Mouse (Mus musculus): ENCODE measurements around the gene Simc1. TPM values are rescaled to one million over a fixed set of nuclear protein-coding genes. Genes with fewer than 3 reads are reported as not detected.

Gene Simc1
- polyA plus RNA-seq, 1 experiment from 2014 or later: 1.5 TPM

DNA sequence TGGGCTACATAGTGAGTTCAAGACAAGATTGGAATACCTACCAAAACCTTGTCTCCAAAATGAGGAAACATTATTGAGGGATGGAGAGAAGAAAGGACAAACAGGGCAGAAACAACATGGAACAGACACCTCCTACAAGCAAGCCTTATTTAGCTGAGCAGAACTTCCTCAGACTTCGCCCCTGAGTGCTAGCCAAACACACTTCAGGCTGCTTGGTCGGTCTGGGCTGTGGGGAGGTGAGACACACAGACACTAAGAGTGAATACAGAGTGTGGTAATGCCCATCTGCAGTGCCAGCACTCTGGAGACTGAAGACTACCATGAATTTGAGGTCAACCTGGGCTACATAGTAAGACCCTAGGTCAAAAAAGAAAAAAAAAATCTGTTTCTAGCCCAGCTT is 56.1 kb downstream of the Simc1 start:
- H3K36me3 ChIP-seq (replicated peaks; ENCODE audit: insufficient read depth, low read length): peaks cover 65% of the 10 kb centered on the region
- no peak for ATAC-seq
- H3K27ac ChIP-seq (ENCODE audit: low read depth): no peak overlapping the region
- no peaks in the 10 kb centered on the region for H3K9me3 ChIP-seq (ENCODE audit: low read length)
- no peak overlapping the region for H3K4me3 ChIP-seq (ENCODE audit: low read depth, low read length)
- 75% methylated on average over 2 of the region's 2 CpGs for whole genome bisulfite sequencing (ENCODE audit: insufficient replicate concordance)
- no peak for DNase-seq
- TF ChIP-seq EP300 (IDR thresholded peaks at IDR 0.05; ENCODE audit: low read depth): no peak
- TF ChIP-seq CTCF (IDR thresholded peaks at IDR 0.05; ENCODE audit: low read depth): no peak
- no peak overlapping the region for H3K4me2 ChIP-seq (ENCODE audit: low read depth, low read length)
- 0 out of 2 replicates have a peak, but pooled peaks cover 12% of the 10 kb centered on the region for H3K4me1 ChIP-seq (ENCODE audit: insufficient read depth)
- no peaks in the 10 kb centered on the region for H3K27me3 ChIP-seq (ENCODE audit: insufficient read depth, low read length)
- H3K9ac ChIP-seq (replicated peaks): no peak overlapping the region

- TF ChIP-seq CTCF (IDR thresholded peaks at IDR 0.05; ENCODE audit: low read depth): no peak
- TF ChIP-seq EP300 (IDR thresholded peaks at IDR 0.05; ENCODE audit: low read depth): no peak
- peaks cover 14% of the 10 kb centered on the region for H3K4me1 ChIP-seq (ENCODE audit: insufficient read depth)
- ATAC-seq (no peak), DNase-seq (no peak)
- H3K9me3 ChIP-seq (ENCODE audit: low read length): no peaks in the 10 kb centered on the region
- no peak overlapping the region for H3K4me3 ChIP-seq (ENCODE audit: low read depth, low read length)
- H3K4me2 ChIP-seq (ENCODE audit: low read depth, low read length): no peak overlapping the region
- no peak overlapping the region for H3K27ac ChIP-seq (ENCODE audit: low read depth)
- no peaks in the 10 kb centered on the region for H3K27me3 ChIP-seq (ENCODE audit: insufficient read depth, low read length)
- H3K9ac ChIP-seq (replicated peaks): no peak overlapping the region
- WGBS (ENCODE audit: insufficient replicate concordance): 88% methylated on average over 7 of the region's 7 CpGs
- peaks cover 63% of the 10 kb centered on the region for H3K36me3 ChIP-seq (replicated peaks; ENCODE audit: insufficient read depth, low read length)
Observed at GRCm38 (mm10) chr13:54560608-54561007, 57.0 kb downstream of the Simc1 start.

DNA sequence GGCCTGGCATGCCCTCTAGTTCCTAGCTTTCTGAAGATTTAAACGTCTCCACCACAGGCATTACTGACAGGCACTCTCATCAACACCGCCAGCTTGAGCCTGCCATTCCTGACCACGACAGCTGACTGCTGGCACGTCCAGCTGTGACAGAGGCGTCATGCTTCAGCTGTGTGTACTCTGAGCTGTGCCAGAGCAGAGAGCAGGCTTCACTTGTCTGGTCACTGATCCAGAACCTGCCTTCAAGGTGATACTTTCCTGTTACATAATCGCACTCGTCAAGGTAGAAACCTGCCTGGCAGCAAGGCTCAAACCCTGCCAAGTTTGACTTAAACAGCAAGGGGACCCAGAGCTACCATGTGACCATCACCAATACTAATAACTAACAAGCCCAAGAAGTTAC is 59.0 kb downstream of the Simc1 start:
- Histone ChIP-seq H3K36me3 (replicated peaks; ENCODE audit: insufficient read depth, low read length) (peaks cover 47% of the 10 kb centered on the region), H3K4me2 (ENCODE audit: low read depth, low read length) (no peak overlapping the region), H3K27ac (ENCODE audit: low read depth) (no peak overlapping the region), H3K27me3 (ENCODE audit: insufficient read depth, low read length) (no peaks in the 10 kb centered on the region), H3K9ac (replicated peaks) (no peak overlapping the region), H3K4me1 (ENCODE audit: insufficient read depth) (peaks cover 19% of the 10 kb centered on the region), H3K9me3 (ENCODE audit: low read length) (no peaks in the 10 kb centered on the region), H3K4me3 (ENCODE audit: low read depth, low read length) (no peak overlapping the region)
- DNase-seq (no peak), ATAC-seq (no peak)
- TF ChIP-seq CTCF (IDR thresholded peaks at IDR 0.05; ENCODE audit: low read depth): no peak
- TF ChIP-seq EP300 (IDR thresholded peaks at IDR 0.05; ENCODE audit: low read depth): no peak
- 68% methylated on average over 7 of the region's 7 CpGs for WGBS (ENCODE audit: insufficient replicate concordance)

DNA sequence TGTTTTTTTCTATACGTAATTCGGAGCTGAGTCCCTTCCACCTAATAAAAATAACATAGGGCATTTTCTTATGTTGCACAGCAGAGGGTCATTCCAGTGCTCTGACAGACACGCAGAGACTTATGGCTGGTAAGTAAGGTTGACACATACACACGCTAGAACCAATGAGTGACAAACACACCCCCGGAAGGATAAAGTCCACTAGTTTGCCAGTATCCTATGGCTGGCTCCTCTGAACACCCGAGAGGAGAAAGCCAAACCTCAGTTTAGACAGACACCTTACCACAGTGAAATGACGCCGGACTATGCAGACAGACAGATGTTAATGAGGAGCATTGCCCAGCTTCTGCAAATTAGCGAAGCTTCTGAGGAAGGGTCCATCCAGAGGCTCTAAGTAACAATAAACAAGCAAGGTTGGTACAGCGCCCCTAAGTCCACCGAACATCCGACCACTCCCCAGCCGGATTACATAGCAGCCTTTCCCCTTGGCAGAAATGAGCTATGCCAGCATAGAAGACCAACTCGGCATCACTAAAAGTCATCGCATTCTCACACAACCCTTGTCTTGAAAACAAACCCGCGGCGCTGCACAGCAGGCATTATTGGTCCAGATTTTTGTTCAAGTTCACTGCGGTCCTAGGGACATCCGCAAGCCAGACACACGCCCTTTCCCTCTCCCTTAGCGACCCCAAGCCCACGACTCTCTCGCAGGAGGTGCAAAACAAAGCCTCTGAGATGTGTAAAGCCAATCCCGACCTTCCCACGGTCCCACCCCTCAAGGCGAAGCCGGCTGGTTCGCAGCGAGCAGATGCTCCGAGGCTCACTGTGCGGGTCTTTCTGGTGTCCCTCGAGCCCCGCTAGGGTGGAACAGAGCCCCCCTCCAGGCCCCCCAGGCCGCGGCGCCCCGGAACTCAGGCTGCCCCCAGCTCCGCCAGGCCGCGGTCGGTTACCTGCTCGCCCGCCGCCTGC is 60.9 kb downstream of the Simc1 start:
- peak overlapping the region; percentile 91 for H3K4me3 ChIP-seq (ENCODE audit: low read depth, low read length)
- H3K9me3 ChIP-seq (ENCODE audit: low read length): no peaks in the 10 kb centered on the region
- peak overlapping the region; percentile 90 for H3K27ac ChIP-seq (ENCODE audit: low read depth)
- peak overlapping the region; percentile 98 for H3K9ac ChIP-seq (replicated peaks)
- H3K4me2 ChIP-seq (ENCODE audit: low read depth, low read length): peak overlapping the region; percentile 90
- H3K4me1 ChIP-seq (ENCODE audit: insufficient read depth): peaks cover 22% of the 10 kb centered on the region
- no peaks in the 10 kb centered on the region for H3K27me3 ChIP-seq (ENCODE audit: insufficient read depth, low read length)
- peak; percentile 33 for DNase-seq
- WGBS (ENCODE audit: insufficient replicate concordance): 8% methylated on average over 45 of the region's 45 CpGs
- ATAC-seq: peak; percentile 59
- TF ChIP-seq CTCF (IDR thresholded peaks at IDR 0.05; ENCODE audit: low read depth) (no peak), EP300 (IDR thresholded peaks at IDR 0.05; ENCODE audit: low read depth) (peak; percentile 35; the same call in 1 of the 2 replicates)
- H3K36me3 ChIP-seq (replicated peaks; ENCODE audit: insufficient read depth, low read length): peaks cover 29% of the 10 kb centered on the region

DNA sequence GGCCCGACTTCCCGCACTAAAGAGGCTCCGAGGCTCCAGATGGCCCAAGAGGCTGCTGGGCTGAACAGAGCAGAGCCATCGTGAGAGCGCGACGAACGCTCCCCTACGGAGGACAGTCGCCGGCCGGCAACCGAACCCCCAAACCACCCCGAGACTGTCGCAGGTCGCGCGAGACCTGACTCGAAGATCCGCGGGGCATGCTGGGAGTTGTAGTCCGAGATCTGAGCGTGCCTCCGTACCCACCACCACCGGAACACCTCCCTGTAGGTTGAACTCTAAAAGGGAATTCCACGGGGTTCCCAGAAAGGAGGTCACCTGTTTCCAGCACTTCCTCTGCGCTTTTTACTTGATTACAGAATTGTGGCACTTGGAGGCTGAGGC is 61.6 kb downstream of the Simc1 start, which contains the start of gene 4833439L19Rik:
TSS of gene 4833439L19Rik (minus strand) at position 235 of the 381 bp plus-strand sequence.
- H3K27me3 ChIP-seq (ENCODE audit: insufficient read depth, low read length): no peaks in the 10 kb centered on the region
- H3K27ac ChIP-seq (ENCODE audit: low read depth): peak within 1 kb of the TSS; percentile 90
- peaks cover 23% of the 10 kb centered on the region for H3K36me3 ChIP-seq (replicated peaks; ENCODE audit: insufficient read depth, low read length)
- WGBS (ENCODE audit: insufficient replicate concordance): under 1% methylated on average over 27 of the region's 27 CpGs
- TF ChIP-seq EP300 (IDR thresholded peaks at IDR 0.05; ENCODE audit: low read depth) (no peak), CTCF (IDR thresholded peaks at IDR 0.05; ENCODE audit: low read depth) (no peak)
- H3K4me1 ChIP-seq (ENCODE audit: insufficient read depth): peaks cover 22% of the 10 kb centered on the region
- no peaks in the 10 kb centered on the region for H3K9me3 ChIP-seq (ENCODE audit: low read length)
- peak within 1 kb of the TSS; percentile 91 for H3K4me3 ChIP-seq (ENCODE audit: low read depth, low read length)
- DNase-seq (peak; percentile 96), ATAC-seq (peak; percentile 93)
- H3K4me2 ChIP-seq (ENCODE audit: low read depth, low read length): peak within 1 kb of the TSS; percentile 90
- H3K9ac ChIP-seq (replicated peaks): peak within 1 kb of the TSS; percentile 98

DNA sequence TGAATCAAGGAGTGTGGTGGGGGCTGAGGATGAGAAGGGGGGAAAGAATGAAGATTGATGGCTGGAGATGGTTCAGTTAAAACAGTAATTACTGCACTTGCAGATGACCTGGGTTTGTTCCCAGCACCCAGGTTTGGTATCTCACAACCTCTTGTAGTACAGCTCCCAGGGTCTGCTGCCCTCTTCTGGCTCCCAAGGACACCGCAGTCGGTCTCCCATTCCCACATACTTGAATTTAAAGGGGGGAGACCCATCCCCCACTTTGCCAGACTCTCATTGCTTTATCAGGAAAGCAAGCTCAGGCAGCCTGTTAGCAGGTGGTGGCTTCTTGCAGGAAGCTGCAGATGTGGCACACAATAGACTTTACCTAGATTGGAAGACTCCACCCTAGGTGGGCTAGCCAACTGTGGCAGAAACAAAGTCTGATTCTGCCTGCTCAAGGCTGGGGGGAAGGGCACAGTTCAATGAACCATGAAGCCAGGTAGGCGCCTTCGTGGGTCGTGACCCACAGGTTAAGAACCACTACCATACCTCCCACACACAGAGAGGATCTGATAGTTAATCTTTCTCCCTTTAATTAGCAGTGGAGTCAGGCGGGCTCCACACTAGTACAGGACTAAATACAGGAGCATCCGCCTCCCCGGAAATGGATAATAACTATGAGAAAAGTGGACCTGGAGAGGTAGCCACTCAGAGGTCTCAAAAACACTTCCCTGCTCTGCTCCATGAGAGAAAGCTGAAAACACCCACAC is 62.2 kb downstream of the Simc1 start:
- DNase-seq: peak; percentile 54
- WGBS (ENCODE audit: insufficient replicate concordance): 44% methylated on average over 8 of the region's 8 CpGs
- ATAC-seq: peak; percentile 45
- peak overlapping the region; percentile 16; the same call in 1 of the 2 replicates for H3K9ac ChIP-seq (replicated peaks)
- H3K36me3 ChIP-seq (replicated peaks; ENCODE audit: insufficient read depth, low read length): peaks cover 17% of the 10 kb centered on the region
- H3K4me2 ChIP-seq (ENCODE audit: low read depth, low read length): peak overlapping the region; percentile 90
- no peaks in the 10 kb centered on the region for H3K9me3 ChIP-seq (ENCODE audit: low read length)
- H3K4me3 ChIP-seq (ENCODE audit: low read depth, low read length): peak overlapping the region; percentile 91
- H3K4me1 ChIP-seq (ENCODE audit: insufficient read depth): peaks cover 22% of the 10 kb centered on the region
- H3K27ac ChIP-seq (ENCODE audit: low read depth): peak overlapping the region; percentile 90
- TF ChIP-seq EP300 (IDR thresholded peaks at IDR 0.05; ENCODE audit: low read depth): no peak; the same call in 1 of the 2 replicates
- peak; percentile 64 for TF ChIP-seq CTCF (IDR thresholded peaks at IDR 0.05; ENCODE audit: low read depth)
- no peaks in the 10 kb centered on the region for H3K27me3 ChIP-seq (ENCODE audit: insufficient read depth, low read length)

Data from liver, postnatal 0 days (tissue).